Mouse (Mus musculus) thymus, adult 2 months (tissue): ENCODE measurements around the gene Shd. TPM values are rescaled to one million over a fixed set of nuclear protein-coding genes. Genes with fewer than 3 reads are reported as not detected.

Experiments
- DNase-seq: peaks from one replicate; pipeline ENCODE4 v3.0.0; 2021
- H3K27ac ChIP-seq: fragments of 200-500 bp; 2 replicates; pipeline ENCODE4 v1.5.1; 2012; ENCODE audit warnings: low read length, control low read depth; ENCODE audit not compliant: control insufficient read depth, insufficient read depth
- H3K27me3 ChIP-seq: fragments of 200-500 bp; 2 replicates; pipeline ENCODE4 v1.6.1; 2012; ENCODE audit warnings: mild to moderate bottlenecking, low read length, moderate library complexity, mixed read lengths; ENCODE audit not compliant: control insufficient read depth, insufficient read depth
- H3K36me3 ChIP-seq: fragments of 200-500 bp; 2 replicates; pipeline ENCODE4 v1.6.1; 2012; ENCODE audit warnings: mild to moderate bottlenecking, low read length, moderate library complexity; ENCODE audit not compliant: control insufficient read depth, insufficient read depth
- H3K4me1 ChIP-seq: fragments of 200-500 bp; replicated peaks from 2 replicates; pipeline ENCODE4 v1.6.1; 2012; ENCODE audit warnings: low read length; ENCODE audit not compliant: control insufficient read depth, insufficient read depth
- H3K4me3 ChIP-seq: fragments of 200-500 bp; 2 replicates; pipeline ENCODE4 v1.5.1; 2012; ENCODE audit warnings: mild to moderate bottlenecking, low read length, control low read depth, moderate library complexity; ENCODE audit not compliant: control insufficient read depth, insufficient read depth
- CTCF ChIP-seq: fragments of 200-500 bp; IDR thresholded peaks from 2 replicates; pipeline ENCODE4 v1.5.1; 2012; ENCODE audit warnings: mild to moderate bottlenecking, control low read depth, low read length, moderate library complexity, borderline replicate concordance; ENCODE audit not compliant: control insufficient read depth, poor library complexity, insufficient read depth; ENCODE audit errors: extremely low read depth
- POLR2A ChIP-seq: fragments of 200-500 bp; IDR thresholded peaks from 2 replicates; pipeline ENCODE4 v1.6.1; 2012; ENCODE audit warnings: mild to moderate bottlenecking, low read length, control low read depth, moderate library complexity; ENCODE audit not compliant: control insufficient read depth, poor library complexity, insufficient read depth; ENCODE audit errors: extremely low read depth
- WGBS: fragments of 180-500 bp; shearing (Covaris S2); methylation state at CpG from one replicate; pipeline ENCODE4 v1.1.7; 2018; 5-methylcytosine and 5-hydroxymethylcytosine counted together
- polyA plus RNA-seq: library from polyadenylated mRNA; depleted of rRNA; stranded (reverse); fragments of >200 nt; gene quantifications from 2 replicates; pipeline ENCODE4 v1.2.3, GENCODE M21; 2012

Shd gene
- polyA plus RNA-seq, 1 experiment = 1.9 TPM

DNA sequence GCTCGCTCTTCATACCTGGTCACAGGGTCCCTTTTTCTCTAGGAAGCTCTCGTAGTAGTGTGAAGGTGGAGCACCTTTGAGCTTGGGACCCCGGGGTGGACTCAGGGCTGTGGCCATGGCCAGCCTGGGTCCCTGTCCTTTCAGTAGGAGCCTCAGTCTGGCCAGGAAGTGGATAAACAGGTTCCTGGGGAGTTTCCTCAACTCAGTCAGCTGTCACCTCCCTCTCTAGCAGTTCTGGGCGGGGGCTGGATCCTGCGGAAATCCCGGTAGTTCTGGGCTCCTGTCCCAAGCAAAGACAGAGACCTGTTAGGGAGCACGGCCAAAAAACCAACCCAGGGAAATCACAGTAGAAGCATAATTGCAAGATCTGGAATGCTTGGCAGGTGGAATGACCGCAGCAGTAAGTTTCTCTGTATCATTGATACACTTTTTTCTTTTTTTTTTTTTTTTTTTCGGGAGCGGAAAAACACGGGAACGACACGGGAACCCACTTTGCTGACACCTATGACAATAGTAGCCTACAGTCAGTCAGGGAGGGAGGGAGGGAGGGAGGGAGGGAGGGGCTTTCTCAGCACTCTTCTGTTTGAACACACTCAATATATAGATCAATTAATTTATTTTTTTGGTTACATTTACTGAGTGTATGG, 35.3 kb downstream of the Shd start, which contains the start of the genes Stap2 and Mpnd:
Gene Stap2 (minus strand): TSS at position 170 of the 647 bp plus-strand sequence.
Gene Mpnd (plus strand): TSS at position 297 of the 647 bp plus-strand sequence.
- TF ChIP-seq CTCF (no peak), POLR2A (no peak)
- Histone ChIP-seq H3K27me3 (no peaks in the 10 kb centered on the region), H3K4me3 (peak within 1 kb of the TSS; percentile 1; the same call in 1 of the 2 replicates), H3K36me3 (no peaks in the 10 kb centered on the region), H3K27ac (no peak within 1 kb of the TSS), H3K4me1 (peaks cover 16% of the 10 kb centered on the region)
- no peak for DNase-seq
- WGBS = 65% methylated on average over 13 of the region's 13 CpGs

DNA sequence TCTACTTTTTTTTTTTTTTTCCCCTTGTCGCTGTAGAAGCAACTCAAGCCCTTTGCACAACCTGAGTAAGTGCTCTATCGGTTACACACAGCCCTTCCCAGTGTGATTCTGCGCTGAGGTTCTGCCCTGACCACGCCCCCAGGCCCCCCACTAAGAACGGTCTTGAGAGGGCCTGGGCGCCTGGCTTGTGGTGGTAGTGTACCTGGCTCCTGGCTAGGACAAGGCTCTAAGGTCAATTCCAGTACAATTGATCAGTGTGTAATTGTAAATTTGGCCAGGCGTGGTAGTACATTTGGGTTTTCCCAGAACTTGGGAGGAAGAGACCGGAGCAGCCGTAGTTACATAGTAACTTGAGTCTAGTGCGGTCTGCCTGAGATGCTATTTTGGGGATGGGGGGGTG, 36.7 kb downstream of the Shd start:
- 87% methylated on average over 10 of the region's 10 CpGs for WGBS
- no peaks in the 10 kb centered on the region for H3K36me3 ChIP-seq
- TF ChIP-seq CTCF (no peak), POLR2A (no peak)
- H3K27ac ChIP-seq = no peak overlapping the region
- no peak overlapping the region for H3K4me3 ChIP-seq
- no peaks in the 10 kb centered on the region for H3K27me3 ChIP-seq
- DNase-seq = no peak
- peaks cover 17% of the 10 kb centered on the region for H3K4me1 ChIP-seq

DNA sequence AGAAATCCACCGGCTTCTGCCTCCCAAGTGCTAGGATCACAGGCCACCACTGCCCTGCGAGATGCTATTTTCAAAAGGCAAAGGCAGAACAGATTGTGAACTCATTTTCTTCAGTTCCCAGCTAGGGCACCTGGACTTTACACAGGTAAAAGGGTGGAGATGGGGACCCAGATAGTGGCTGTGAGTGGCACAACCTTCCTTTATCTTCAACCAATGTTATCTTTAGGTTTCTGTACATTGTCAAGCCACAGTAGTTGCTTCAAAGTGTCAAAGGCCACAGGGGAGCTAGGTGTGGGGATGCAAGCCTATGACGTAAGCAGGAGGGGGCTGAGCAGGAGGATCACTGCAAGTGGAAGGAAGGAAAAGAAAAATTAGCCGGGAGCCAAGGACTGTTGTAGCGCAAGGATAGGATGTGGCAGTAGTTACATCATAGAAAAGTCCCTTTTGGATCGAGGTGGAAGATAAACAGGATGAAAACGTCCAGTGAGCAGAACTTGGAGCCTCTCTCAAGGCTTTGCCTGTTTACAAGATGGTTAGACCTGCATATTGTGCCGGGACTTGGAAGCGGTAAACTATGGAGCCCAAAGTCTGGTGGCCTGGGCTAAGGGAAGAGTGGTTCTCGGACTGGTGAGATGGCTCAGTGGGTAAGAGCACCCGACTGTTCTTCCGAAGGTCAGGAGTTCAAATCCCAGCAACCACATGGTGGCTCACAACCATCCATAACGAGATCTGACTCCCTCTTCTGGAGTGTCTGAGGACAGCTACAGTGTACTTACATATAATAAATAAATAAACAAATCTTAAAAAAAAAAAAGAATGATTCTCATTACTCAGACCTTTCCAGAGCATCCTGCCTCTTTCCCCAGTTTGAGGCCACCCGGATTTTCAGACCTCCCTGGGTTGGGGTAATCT, 37.4 kb downstream of the Shd start:
- Histone ChIP-seq H3K4me3 (no peak overlapping the region), H3K27ac (no peak overlapping the region), H3K36me3 (no peaks in the 10 kb centered on the region), H3K27me3 (no peaks in the 10 kb centered on the region), H3K4me1 (peaks cover 17% of the 10 kb centered on the region)
- whole genome bisulfite sequencing = 49% methylated on average over 14 of the region's 14 CpGs
- TF ChIP-seq CTCF (no peak), POLR2A (no peak)
- no peak for DNase-seq

DNA sequence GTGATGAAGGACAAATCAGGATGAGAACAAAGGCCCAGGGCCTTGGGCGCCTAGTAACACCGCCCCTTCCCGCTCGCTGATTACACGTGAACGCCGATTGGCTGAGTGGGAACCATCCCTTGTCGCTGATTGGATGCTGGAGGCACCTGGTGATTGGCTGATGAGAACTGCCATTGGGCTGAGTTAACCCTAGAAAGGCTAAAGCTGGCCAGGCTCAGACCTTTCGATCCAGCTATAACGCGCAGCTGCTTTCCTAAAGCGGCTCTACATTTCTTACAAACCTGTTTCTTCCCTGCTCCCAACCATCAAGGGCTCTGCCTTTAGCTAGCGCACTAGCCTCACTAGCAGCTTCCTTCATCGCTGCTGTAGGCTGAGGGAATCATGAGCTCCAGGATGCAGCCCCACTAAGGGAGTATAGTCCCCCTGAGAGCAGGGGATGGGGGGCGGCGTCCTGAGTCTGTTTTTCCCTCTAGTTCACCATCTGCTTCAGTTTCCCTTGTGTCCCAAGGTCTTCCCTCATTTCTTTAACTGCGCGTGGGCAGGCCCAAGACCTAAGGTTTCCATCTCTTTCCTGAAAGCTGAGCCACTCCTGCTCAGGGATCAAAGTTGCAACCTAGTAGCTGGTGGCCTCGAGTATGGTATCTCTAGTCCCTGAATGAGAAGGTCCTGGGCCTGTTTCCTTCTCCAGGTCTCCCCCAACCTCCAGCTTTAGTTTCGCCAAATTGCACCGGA, 38.3 kb downstream of the Shd start:
- Histone ChIP-seq H3K27me3 (no peaks in the 10 kb centered on the region), H3K4me1 (peaks cover 17% of the 10 kb centered on the region), H3K36me3 (no peaks in the 10 kb centered on the region), H3K4me3 (peak overlapping the region; percentile 87), H3K27ac (peak overlapping the region; percentile 47)
- 1% methylated on average over 21 of the region's 21 CpGs for WGBS
- peak; percentile 41; the same call in 1 of the 2 replicates for TF ChIP-seq POLR2A
- no peak for TF ChIP-seq CTCF
- DNase-seq = peak; percentile 91

DNA sequence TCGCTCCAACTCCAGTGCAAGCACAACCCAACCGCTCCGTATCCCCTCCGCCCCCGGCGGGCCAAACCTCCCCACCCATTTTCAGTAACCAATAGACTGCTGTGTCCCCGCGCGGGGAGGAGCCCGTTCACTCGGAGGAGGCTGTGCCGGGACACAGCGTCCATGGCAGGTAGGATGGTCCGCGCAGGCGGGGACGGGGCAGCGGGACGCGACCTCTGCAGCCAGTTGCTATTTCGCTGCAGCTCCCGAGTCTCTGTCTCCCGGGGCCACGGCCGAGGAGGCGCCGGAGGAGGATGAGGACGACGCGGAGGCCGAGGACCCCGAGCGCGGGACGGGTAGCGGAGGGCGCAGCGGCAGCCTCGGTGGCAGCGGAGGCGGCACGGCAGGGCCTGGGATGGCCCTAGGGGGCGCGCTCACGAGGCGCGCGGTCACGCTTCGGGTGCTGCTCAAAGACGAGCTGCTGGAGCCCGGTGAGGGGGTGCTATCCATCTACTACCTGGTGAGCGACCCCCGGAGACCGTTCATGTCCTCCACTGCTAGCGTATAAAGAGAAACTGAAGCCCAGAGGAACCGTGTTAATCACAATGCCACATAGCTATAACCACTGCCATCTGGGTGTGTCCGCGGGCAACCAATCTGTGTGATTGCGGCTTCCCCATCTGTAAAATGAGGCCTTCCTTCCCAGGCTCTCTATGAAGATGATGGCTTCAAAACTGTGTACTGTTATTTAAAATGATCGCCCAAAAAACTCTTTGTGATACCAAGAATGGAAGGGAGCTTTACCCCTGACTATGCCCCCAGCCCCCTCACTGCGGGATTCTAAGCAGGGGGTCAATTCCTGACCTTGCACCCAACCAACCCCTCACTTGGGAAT, 39.1 kb downstream of the Shd start:
- Histone ChIP-seq H3K27ac (peak overlapping the region; percentile 47), H3K36me3 (no peaks in the 10 kb centered on the region), H3K4me3 (peak overlapping the region; percentile 87), H3K27me3 (no peaks in the 10 kb centered on the region), H3K4me1 (peaks cover 17% of the 10 kb centered on the region)
- under 1% methylated on average over 62 of the region's 62 CpGs for WGBS
- TF ChIP-seq POLR2A = peak; percentile 84
- peak; percentile 76; the same call in 1 of the 2 replicates for TF ChIP-seq CTCF
- peak; percentile 93 for DNase-seq

DNA sequence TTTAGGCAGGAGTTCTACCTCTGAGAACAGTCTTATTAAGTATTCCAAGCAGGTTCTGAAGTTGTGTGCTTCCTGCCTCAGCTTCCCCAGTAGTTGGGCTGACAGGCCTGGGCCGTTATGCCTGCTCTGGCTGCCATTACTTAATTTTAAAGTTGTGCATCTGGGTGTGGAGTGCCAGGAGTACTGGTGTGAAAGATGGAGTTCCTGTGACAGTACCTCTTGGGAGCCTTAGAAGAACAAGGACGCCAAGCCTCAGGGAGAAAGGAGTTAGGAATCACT, 39.6 kb downstream of the Shd start:
- no peak overlapping the region for H3K27ac ChIP-seq
- peaks cover 17% of the 10 kb centered on the region for H3K4me1 ChIP-seq
- no peaks in the 10 kb centered on the region for H3K27me3 ChIP-seq
- no peaks in the 10 kb centered on the region for H3K36me3 ChIP-seq
- TF ChIP-seq POLR2A (no peak), CTCF (no peak)
- DNase-seq = no peak
- H3K4me3 ChIP-seq = no peak overlapping the region
- WGBS = 51% methylated on average over 2 of the region's 2 CpGs
